Mouse (Mus musculus): ENCODE results near the gene Plppr1. TPM values are rescaled to one million over a fixed set of nuclear protein-coding genes. Genes with fewer than 3 reads are reported as not detected.

Plppr1 gene
- total and polyA plus RNA-seq, 3 experiments: not detected

GRCm38 (mm10) chr4:49118842-49119241 is 59.8 kb downstream of the Plppr1 start:
- no peak for DNase-seq

- DNase-seq: no peak
These were observed 85.7 kb downstream of the Plppr1 start for GRCm38 (mm10) chr4:49144798-49145197.

GRCm38 (mm10) chr4:49148775-49149174 is 89.7 kb downstream of the Plppr1 start:
- no peak for DNase-seq

GRCm38 (mm10) chr4:49149251-49149650 is 90.2 kb downstream of the Plppr1 start:
- no peak for DNase-seq

- peak; percentile 52 for DNase-seq
These were observed 94.8 kb downstream of the Plppr1 start for GRCm38 (mm10) chr4:49153849-49154248.

GRCm38 (mm10) chr4:49156781-49157180 is 97.7 kb downstream of the Plppr1 start:
- no peak for DNase-seq

- no peak for DNase-seq
These were observed 104.2 kb downstream of the Plppr1 start for GRCm38 (mm10) chr4:49163285-49163684.

GRCm38 (mm10) chr4:49166391-49166790 is 107.3 kb downstream of the Plppr1 start:
- DNase-seq: no peak

GRCm38 (mm10) chr4:49167030-49167429 is 108.0 kb downstream of the Plppr1 start:
- DNase-seq: no peak

GRCm38 (mm10) chr4:49169498-49169897 is 110.4 kb downstream of the Plppr1 start:
- peak; percentile 5 for DNase-seq

- no peak for DNase-seq
These were observed 119.0 kb downstream of the Plppr1 start for GRCm38 (mm10) chr4:49178101-49178500.

- DNase-seq: no peak
These were observed 119.8 kb downstream of the Plppr1 start for GRCm38 (mm10) chr4:49178891-49179290.

GRCm38 (mm10) chr4:49179471-49180181 is 120.6 kb downstream of the Plppr1 start:
- DNase-seq: no peak

- no peak for DNase-seq
These were observed 131.0 kb downstream of the Plppr1 start for GRCm38 (mm10) chr4:49189991-49190526.

- peak; percentile 4 for DNase-seq
These were observed 138.2 kb downstream of the Plppr1 start for GRCm38 (mm10) chr4:49197125-49197747.

- no peak for DNase-seq
These were observed 151.4 kb downstream of the Plppr1 start for GRCm38 (mm10) chr4:49210457-49210856.

GRCm38 (mm10) chr4:49211582-49211981 is 152.5 kb downstream of the Plppr1 start:
- no peak for DNase-seq

GRCm38 (mm10) chr4:49212616-49213544 is 153.8 kb downstream of the Plppr1 start:
- no peak for DNase-seq

- no peak for DNase-seq
These were observed 155.3 kb downstream of the Plppr1 start for GRCm38 (mm10) chr4:49214341-49214740.

- DNase-seq: no peak
These were observed 164.4 kb downstream of the Plppr1 start for GRCm38 (mm10) chr4:49223501-49223900.

GRCm38 (mm10) chr4:49225021-49225420 is 165.9 kb downstream of the Plppr1 start:
- DNase-seq: no peak
